Mouse (Mus musculus) spleen, postnatal 4 days (tissue): Measurements from ENCODE around the gene Pam.
"Not testable (repeated sequence)": the region's sequence is repeated elsewhere in the genome, so short reads cannot be mapped to it uniquely, and the experiment has no call there.

Experiments used
- DNase-seq, 2 experiments: peaks; one replicate each; pipeline ENCODE4 v3.0.0; 2022; ENCODE audit warnings: low spot score in 2 of 2

Pam gene

DNA sequence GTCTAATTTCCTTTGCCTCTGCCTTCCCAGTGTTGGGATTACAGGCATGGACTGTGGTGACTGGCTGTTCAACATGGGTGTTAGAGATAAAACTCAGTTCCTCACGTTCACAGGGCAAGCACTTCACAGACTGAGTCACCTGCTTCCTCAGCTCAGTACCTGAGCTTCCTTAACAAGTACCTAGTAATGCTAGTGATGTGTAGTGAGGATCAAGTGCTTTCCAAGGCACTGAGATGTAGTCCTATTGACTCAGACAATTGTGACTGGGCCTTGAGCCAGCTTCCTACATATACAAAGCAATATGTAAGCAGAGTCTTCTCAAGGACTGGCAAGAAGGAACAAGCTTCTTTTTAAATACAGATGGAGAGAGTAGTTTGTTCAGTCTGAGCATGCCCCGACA, 131.7 kb downstream of the Pam start:
- no peak for DNase-seq

DNA sequence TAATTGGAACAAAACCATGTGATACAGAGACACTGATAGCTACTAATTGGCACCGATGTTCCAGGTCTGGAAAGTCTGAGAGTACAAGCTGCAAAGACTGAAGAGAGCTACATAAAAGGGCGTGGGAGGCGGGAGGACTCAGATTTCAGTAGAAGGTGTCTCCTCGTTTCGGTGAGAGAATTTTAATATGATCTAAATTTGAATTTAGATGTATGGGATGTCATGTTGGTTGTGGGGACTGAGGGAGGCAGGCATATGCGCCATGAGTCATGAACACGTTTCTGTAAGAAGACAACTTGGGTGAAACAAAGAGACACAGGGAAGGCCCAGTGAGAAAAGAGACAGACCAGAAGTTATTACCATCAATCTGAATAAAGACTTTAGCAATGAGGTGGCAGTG, 133.3 kb downstream of the Pam start:
- no peak for DNase-seq

DNA sequence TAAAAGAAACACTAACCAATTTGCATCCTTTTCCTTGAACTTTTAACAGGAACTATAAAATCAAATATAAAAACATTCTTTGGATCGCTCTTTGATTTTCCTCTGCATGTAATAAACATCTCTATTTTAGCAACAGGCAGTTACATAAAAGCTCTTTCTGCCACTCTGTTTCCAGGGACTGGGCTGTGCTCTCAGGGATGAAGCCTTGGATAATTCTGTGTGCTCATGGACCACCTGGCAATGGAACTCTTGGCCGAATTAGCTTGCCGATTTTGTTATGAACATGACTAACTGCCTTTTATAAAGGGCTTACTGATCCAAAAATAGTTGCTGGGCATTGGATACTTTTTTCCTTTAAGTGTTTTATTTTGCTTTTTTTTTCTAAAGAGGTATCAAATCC, 134.8 kb downstream of the Pam start:
- no peak for DNase-seq

DNA sequence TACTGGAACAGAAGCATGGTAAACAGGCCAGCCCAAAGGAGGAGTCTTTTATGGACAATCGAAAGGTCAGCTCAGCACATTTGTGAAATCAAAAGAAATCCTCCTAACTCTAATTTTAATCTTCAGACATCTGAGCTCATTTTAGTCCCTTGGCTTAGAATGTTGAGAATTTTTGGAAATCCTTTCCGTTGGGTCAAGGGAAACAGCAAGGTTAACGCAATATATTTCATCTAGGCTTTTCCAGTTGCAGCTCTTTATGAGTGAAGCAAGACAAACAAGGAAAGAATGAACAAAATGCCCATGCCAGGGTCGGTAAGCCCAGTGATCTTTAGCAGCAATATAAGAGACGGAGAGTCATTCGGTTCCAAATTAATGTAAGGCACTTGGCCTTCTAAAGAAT, 135.3 kb downstream of the Pam start:
- DNase-seq = no peak

DNA sequence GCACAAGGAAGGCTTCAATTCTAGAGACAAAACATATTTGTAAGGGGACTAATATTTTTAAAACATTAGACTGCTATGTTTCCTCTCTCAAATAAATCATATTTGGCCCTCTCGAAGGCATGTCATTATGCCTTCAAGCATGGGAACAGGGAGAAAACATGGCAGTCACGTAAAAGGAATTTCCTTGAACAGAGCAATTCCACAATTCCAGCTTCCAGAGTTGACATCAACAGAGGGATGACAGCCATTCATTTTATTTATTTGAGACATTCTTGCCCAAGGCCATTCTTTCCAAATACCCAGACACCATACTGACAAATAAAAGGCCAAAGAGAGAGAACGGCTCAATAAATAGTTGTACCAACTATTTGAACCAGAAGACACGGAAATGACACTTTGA, 136.7 kb downstream of the Pam start:
- DNase-seq = no peak

DNA sequence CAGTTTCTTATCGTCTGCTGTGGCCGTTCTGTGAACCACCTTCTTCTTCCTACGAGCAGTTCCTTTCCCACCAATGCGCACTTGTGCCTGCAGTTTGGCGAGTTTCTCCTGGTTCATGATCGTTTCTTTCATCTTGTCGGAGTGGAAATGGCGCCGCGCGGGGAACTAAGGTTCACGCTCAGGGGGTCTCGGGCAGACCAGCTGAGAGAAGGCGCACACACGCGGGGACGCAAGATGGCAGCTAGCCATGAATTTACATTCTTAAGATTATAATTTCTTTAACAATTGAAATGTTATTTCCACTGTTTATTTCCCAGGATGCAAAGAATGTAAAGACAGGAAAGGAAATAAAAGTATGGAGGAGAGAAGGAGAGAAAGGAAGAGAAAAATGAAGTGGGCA, 146.2 kb downstream of the Pam start:
- DNase-seq = not testable (repeated sequence)

DNA sequence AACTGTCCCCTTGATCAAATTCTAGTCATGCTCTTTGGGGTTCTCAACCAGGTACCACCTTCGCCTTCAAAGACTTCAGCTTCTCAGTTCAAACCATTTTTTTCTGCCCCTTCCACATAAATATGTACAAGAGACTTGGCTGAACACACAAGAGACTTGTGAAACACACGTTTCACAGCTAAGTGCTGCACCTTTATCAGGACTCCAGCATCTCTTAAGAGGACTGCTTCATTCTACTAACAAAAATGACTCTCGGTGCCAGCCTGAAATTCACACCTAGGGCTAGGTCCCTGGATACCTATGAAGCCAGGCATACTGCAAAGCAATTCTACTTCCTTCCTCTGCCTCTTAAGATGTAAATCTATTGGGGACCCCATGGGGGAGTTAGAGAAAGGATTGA, 148.3 kb downstream of the Pam start:
- DNase-seq = no peak

DNA sequence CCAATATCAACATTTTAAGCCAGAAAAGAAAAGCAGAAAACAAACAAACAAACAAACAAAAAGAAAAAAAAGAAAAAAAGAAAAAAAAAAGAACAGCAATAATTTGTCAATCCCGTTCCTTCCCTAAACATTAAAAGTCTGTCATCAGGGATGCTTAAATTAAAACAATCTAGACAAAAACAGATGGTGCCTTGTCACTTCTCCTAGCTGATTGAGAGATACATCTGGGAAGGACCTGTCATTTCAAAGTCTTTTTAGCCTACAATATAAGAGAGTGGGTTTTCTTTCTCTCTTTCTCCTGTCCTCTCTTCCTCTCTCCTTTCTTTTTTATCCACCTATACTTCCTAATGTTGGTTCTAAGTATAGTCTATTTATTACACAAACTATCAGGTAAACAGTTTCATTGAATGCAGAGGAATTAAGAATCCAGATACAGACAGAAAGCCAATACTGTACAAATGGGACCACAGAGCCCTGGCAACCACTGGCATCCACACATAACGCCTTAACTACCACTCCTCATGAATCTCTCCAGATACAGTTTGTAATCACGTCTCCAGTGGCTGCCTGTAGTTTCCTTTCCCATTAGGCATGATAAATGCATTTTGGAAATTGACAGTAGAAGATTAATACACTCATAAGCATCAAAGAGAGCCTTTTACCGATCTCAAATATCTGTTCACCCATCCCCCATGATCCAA, 151.4 kb downstream of the Pam start:
- no peak for DNase-seq

DNA sequence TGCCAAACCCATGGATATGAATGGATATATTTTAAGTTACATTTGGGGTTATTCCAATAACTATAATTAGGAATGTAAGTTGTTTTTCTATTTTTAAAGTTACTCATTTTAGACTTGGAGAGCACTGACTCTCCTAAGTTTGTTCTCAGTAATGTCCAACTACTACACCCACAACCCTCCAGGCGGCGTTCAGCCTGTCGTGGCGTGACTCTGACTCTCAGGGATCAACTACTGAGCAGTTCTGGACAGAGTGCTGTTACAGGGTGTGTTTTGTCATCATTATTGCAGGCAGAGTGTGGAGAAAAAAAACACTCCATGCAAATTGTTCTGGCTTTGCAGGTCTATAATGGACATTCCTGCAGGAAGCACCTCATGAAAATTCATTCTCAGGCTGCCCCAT, 152.0 kb downstream of the Pam start:
- DNase-seq = no peak

DNA sequence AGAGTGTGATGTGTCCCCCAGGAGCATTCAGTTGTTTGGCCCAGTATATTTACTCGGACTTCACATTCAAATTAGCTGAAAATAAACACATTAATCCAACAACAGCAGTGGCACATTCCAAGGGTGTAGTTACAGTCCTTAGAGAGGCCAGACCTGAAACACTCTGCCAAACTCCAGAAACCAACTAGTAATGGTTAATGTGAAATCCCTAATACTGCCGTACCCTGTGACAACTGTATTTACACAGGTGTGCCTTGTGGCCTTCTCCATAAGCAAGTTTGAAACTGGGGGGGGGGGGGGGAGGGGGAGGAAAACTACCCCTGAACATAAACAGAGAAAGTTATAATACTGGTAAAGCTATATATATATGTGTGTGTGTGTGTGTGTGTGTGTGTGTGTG, 152.5 kb downstream of the Pam start:
- no peak for DNase-seq

DNA sequence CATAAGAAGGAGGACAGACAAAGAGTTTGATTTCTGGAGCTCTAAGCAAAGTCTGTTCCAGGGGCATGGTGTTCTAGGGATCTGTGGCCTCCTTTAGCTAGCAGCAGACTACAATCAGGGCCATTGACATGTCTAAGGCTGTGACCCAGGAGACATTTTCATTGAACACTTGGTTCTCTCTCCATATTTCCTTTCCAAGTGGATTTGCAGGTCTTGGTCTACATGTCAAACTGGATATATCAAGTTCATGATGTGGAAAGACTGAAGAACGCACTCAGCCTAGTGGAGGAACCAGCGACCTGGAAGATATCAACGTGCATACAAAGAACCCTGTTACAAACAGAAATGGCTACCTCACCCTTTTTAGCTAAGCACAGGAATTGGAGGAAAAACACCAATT, 156.9 kb downstream of the Pam start:
- DNase-seq = no peak

DNA sequence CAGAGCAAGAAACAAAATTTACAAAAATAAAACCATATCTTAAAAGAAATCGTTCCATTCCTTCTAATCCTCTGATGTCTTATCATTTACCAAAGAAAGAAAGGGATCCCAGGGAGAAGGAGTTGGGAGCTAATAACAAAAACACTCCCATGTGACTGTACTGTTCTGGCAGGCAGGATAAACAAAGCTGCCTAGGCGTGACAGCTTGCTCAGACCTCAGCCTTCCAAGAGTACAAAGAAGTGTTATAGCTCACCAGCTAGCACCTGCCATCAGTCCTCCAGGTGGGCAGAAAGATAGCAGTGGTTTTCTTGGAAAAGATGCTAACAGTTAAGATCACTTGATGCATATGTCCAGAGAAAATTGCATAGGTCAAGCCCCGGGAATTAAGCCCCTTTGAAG, 157.4 kb downstream of the Pam start:
- DNase-seq = no peak

DNA sequence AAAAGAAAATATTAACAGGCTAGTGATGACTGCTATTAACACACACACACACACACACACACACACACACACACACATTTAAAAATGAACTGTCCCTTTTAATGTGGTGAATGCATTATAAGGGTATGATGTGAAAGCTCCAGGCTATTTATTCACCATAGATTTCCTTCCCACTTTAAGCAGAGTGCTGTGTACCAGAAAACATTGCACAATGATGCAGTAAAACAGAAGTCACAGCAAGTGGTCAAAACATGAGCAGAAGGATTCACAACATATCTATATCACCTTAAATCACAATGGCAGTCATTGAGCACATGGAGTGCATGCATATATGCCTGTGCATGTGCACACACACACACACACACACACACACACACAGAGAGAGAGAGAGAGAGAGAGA, 160.5 kb downstream of the Pam start:
- no peak for DNase-seq

DNA sequence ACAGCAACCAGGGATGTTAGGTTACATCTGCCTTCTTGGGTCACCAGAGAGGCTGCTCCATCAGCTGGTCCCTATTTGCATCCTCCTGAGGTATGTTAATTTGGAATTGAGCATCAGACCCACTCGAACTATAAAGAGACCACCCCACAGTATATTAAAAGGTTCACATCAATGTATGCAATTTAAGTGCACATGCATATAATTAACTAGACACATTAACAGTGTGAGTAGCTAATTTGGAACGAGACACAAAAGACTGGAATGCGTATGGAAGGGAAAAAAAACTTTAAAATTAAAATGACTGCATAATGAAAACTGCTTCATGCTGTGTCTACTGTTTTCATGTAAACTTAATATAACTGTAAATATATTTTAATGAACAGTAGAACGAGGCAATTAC, 164.2 kb downstream of the Pam start:
- no peak for DNase-seq

DNA sequence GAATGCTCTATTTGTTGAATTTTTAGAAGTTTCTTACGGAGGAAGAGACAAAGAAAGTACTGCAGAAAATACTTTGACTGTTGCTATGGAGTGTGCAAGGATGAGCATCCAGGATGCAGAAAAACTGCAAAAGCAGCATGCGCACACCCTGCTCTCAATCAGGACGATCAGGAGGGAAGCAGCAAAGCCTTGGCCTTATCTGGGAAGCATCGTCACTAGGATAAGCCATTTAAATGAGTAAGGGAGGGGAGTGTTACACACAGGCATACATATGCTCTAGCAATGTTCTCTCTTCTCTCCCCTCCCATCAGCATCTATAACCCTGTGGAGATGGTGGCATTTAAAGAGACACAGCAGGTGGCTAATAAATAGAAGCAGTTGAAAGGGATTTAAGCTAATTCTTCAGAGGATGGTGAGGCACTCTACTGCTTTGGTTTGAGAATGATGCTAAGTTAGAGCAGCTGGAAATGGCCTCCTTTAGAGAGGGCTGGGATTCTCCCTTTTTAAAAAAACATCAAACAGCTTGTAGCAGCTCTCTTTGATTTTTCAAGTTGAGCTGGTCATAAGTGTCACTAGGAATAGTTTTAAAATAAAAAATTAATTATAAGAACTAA, 165.9 kb downstream of the Pam start:
- DNase-seq = no peak

DNA sequence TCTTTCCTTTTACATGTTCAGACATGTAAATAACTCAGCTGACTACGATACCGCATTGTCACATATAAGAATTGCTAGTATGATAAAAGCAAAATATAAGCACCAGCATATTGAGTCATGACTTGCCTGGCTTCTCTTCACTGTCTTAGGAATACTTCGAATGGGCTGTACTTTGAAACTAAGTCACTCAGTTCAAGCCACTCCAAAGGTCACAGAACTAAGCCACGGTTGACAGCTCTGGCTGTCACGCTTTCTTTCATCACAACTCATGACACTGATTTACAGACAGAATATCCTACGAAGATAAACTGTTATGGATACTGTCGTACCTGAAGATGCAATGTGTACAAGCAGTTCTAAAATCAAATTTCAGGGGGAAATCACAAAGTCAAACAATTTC, 168.7 kb downstream of the Pam start:
- no peak for DNase-seq

DNA sequence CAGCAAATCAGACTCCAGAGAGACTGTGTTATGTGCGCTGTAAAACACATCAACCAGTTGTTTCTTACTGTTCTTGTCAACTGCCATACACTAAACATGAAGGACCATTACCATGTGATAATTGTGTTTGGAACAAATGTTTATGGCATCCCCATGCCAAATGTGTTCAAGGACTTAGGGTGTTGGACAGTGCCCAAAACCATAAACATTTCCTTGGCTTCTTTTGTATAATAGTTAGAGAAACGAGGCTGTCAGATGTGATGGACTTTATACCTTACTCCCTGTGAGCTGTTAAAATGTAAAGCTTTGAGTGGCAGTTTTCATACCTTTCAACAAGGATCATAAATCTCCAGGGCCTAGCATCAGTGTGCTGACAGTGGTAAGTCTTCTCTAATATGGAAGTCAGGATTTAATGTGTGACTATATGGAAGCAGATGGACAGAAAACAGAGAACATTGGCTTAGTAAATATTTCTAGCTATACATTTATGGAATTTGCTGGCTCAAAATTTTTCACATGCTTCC, 169.4 kb downstream of the Pam start:
- DNase-seq = no peak

DNA sequence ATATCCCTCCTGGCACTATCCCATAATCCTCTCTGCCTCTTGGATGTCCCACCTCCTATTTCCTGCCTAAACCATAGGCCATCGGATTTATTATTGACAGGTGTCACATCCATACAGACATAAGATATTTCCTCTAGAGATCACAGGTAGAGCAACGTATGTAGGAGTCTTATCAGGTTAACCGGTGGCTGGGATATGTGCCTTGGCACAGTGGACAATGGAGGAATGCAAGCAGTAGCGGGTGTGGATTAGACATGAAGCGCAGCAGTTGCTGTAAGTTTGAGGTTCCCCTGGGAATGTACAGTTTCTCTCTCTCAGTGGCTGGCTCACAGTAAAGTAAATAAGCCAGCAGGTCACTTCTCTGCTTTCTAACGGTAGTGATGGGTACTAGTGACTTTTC, 173.1 kb downstream of the Pam start:
- no peak for DNase-seq

DNA sequence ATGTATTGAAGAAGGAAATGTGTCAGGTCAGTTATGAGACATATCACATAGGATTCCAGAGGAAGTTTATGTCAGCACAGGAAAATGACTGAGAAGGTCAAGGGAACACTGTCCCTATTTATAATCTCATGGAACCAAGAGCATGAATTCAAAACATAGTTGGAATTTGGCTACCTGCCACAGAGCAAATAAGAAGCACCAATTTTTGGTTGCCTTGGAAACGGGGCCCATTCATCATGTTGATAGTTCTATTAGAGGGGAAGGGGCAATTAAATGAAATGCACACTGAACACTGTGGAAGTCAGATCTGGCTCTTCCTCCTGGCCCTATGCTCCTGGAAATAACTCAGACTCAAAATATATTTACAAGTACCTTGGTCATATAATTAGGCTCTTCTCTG, 173.6 kb downstream of the Pam start:
- DNase-seq = no peak

DNA sequence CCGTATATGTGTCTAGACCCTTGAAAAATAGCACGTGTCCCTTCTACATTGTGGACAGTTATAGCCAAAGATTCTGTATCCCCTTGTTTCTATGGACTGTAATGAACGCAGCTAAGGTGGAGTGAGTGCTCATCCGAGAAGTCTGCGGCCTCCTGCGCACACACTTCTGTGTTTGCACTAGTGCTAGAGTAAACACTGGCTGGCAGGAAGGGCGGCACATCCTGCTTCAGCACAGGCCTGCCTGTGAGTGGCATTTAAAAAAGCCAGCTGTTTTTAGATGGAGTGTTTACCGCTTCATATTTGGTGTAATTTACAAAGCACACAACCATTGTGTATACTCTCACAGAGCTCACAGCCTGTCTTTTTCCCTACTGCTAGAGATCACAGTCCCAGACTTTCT, 177.0 kb downstream of the Pam start:
- DNase-seq = no peak

DNA sequence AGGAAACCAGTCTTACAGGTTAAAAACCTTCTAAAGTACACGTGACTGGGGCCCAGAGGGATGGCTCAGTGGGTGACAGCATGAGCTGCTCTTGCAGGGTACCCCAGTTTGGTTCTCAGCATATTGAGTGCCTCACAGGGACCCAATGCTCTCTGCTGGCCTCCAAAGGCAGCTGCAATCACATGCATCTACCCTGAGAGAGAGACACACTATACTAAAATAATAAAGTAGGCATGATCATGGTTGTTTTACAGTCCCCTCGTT, 178.5 kb downstream of the Pam start:
- DNase-seq = no peak

DNA sequence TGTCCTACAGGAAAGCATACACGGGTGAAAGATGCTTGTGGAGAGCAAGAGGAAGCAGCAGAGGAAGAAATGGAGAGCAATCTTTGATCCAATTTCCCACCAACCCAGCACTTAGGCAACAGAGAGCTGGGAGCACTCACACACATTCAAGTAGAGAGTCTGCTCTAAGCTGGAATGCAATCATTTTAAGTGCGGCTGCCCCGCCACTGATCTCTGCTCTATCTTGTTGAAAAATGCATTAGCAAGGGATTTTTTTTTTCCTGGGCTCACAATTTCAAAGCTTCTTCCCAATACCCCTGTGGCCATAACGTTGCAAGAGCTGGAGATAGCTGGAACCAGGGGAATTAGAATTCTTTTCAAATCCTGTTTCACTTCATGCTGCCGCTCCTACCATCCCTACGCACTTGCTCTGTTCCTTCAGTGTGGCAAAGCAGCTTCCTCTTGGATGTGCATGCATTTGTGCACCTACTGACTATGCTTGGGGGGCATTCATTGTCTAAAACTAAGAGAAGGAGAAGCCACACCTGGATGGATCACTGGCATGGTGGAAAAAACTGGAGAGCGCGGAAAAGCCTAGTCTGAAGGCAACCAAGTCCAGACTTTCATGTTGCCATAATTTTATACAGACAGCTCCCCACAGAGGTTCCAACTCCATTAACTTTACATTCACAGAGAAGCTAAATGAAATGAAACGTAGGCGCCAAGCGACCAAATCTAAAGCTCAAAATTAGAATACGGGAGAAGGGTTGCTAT, 179.1 kb downstream of the Pam start:
- DNase-seq = no peak

DNA sequence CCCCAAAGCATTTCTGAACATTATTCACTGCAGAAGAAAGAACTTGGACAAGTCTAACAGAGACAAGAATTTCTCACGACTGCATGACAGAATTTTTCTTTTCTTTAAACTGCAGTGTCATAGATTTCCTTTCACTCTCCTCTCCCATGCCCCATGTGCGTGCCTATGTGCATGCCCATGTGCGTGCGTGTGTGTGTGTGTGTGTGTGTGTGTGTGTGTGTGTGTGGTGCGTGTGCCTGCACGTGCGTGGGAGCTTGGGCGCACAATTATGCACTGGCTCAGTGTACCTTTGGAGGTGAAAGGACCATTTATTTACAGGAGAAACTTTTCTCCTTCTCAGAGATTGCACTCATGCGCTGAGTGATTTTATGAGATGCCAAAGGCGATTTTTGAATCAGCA, 179.7 kb downstream of the Pam start:
- no peak for DNase-seq
